Mouse (Mus musculus) heart, embryonic 12.5 days (tissue): ENCODE measurements around the gene Clec4e. TPM values are rescaled to one million over a fixed set of nuclear protein-coding genes. Genes with fewer than 3 reads are reported as not detected.
"Not testable (repeated sequence)": the region's sequence is repeated elsewhere in the genome, so short reads cannot be mapped to it uniquely, and the experiment has no call there.

Experiments used
- ATAC-seq: fragments of 200-750 bp; cut with Nextera tagmentation; 2 replicates; pipeline ENCODE4 v1.8.0; 2017; ENCODE audit warnings: moderate TSS enrichment, moderate library complexity; ENCODE audit not compliant: insufficient number of reproducible peaks, low FRiP score
- H3K27ac ChIP-seq: fragments of 300-500 bp; sonication (generic); 2 replicates; pipeline ENCODE4 v1.5.1; 2016; ENCODE audit warnings: mild to moderate bottlenecking, moderate library complexity; ENCODE audit not compliant: poor library complexity, severe bottlenecking
- H3K27me3 ChIP-seq: fragments of 300-500 bp; sonication (generic); replicated peaks from 2 replicates; pipeline ENCODE4 v1.6.1; 2016; ENCODE audit warnings: mild to moderate bottlenecking, moderate library complexity
- H3K36me3 ChIP-seq: fragments of 300-500 bp; sonication (generic); 2 replicates; pipeline ENCODE4 v1.6.1; 2016; ENCODE audit warnings: mild to moderate bottlenecking, moderate library complexity
- H3K4me1 ChIP-seq: fragments of 300-500 bp; sonication (generic); replicated peaks from 2 replicates; pipeline ENCODE4 v1.6.1; 2016; ENCODE audit warnings: mild to moderate bottlenecking
- H3K4me2 ChIP-seq: fragments of 300-500 bp; sonication (generic); 2 replicates; pipeline ENCODE4 v1.6.1; 2016; ENCODE audit warnings: mild to moderate bottlenecking, moderate library complexity
- H3K4me3 ChIP-seq: fragments of 300-500 bp; sonication (generic); 2 replicates; pipeline ENCODE4 v1.5.1; 2016; ENCODE audit warnings: mild to moderate bottlenecking
- H3K9ac ChIP-seq: fragments of 300-500 bp; sonication (generic); 2 replicates; pipeline ENCODE4 v1.6.1; 2016; ENCODE audit warnings: mild to moderate bottlenecking, moderate library complexity
- H3K9me3 ChIP-seq: fragments of 300-500 bp; sonication (generic); replicated peaks from 2 replicates; pipeline ENCODE4 v1.6.1; 2016; ENCODE audit warnings: mild to moderate bottlenecking, moderate library complexity
- WGBS: fragments of 180-500 bp; shearing (Covaris S2); methylation state at CpG from one replicate; pipeline ENCODE4 v1.1.7; 2016; 5-methylcytosine and 5-hydroxymethylcytosine counted together
- polyA plus RNA-seq: library from polyadenylated mRNA; unstranded; fragments of >200 nt; fragmentation: Nextera tagmentation; extraction: Ambion mirVana; gene quantifications from 2 replicates; pipeline ENCODE4 v1.2.1, GENCODE M21; 2016

The Clec4e gene
- polyA plus RNA-seq, 1 experiment from 2014 or later = 0.08 TPM

DNA sequence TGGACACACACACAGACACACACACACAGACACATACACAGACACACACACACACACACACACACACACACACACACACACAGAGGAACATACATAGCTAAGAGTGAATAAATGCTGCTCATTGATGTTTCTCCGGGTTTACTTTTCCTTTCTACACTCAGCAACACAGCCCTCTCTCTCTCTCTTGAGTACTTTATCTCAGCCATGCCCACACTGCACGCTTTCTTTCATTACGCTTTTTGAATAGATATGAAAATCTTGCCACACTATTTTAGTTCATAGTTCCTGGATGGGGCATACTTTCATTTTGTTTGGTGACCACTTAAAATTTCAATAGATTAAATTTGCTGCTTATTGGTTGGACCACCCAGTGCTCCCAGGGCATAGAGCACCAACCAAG is 25.5 kb downstream of the Clec4e start:
- no peak overlapping the region for H3K27ac ChIP-seq
- H3K36me3 ChIP-seq = no peaks in the 10 kb centered on the region
- no peaks in the 10 kb centered on the region for H3K27me3 ChIP-seq
- H3K4me1 ChIP-seq = no peaks in the 10 kb centered on the region
- H3K9ac ChIP-seq = no peak overlapping the region
- H3K4me3 ChIP-seq = no peak overlapping the region
- WGBS = 83% methylated on average over 3 of the region's 3 CpGs
- no peak for ATAC-seq
- 0 out of 2 replicates have a peak, but pooled peaks cover 3% of the 10 kb centered on the region for H3K9me3 ChIP-seq
- H3K4me2 ChIP-seq = no peak overlapping the region

- Histone ChIP-seq H3K27me3 (no peaks in the 10 kb centered on the region), H3K4me2 (no peak within 1 kb of the TSS), H3K36me3 (no peaks in the 10 kb centered on the region), H3K4me3 (no peak within 1 kb of the TSS), H3K9me3 (0 out of 2 replicates have a peak, but pooled peaks cover 3% of the 10 kb centered on the region), H3K4me1 (no peaks in the 10 kb centered on the region), H3K9ac (no peak within 1 kb of the TSS), H3K27ac (no peak within 1 kb of the TSS)
- WGBS = 63% methylated on average over 4 of the region's 4 CpGs
- no peak for ATAC-seq
These were observed 28.0 kb downstream of the Clec4e start, which contains the start of gene Clec4d for GRCm38 (mm10) chr6:123261555-123262161. TSS of gene Clec4d (plus strand) at chr6:123262111.

GRCm38 (mm10) chr6:123260868-123261267 is 28.8 kb downstream of the Clec4e start:
- no peak for ATAC-seq
- Histone ChIP-seq H3K4me2 (no peak overlapping the region), H3K4me1 (no peaks in the 10 kb centered on the region), H3K36me3 (no peaks in the 10 kb centered on the region), H3K9me3 (0 out of 2 replicates have a peak, but pooled peaks cover 3% of the 10 kb centered on the region), H3K9ac (no peak overlapping the region), H3K27ac (no peak overlapping the region), H3K4me3 (no peak overlapping the region), H3K27me3 (no peaks in the 10 kb centered on the region)
- WGBS = 78% methylated on average over 1 of the region's 1 CpGs

- H3K27ac ChIP-seq = no peak overlapping the region
- H3K9me3 ChIP-seq = peaks cover 3% of the 10 kb centered on the region; the same call in 1 of the 2 replicates
- H3K27me3 ChIP-seq = no peaks in the 10 kb centered on the region
- no peaks in the 10 kb centered on the region for H3K36me3 ChIP-seq
- 68% methylated on average over 4 of the region's 4 CpGs for WGBS
- H3K4me2 ChIP-seq = no peak overlapping the region
- ATAC-seq = no peak
- no peak overlapping the region for H3K4me3 ChIP-seq
- H3K9ac ChIP-seq = no peak overlapping the region
- no peaks in the 10 kb centered on the region for H3K4me1 ChIP-seq
These were observed 29.6 kb downstream of the Clec4e start for GRCm38 (mm10) chr6:123259889-123260603.

GRCm38 (mm10) chr6:123258946-123259345 is 30.7 kb downstream of the Clec4e start:
- H3K4me3 ChIP-seq = no peak overlapping the region
- H3K9ac ChIP-seq = no peak overlapping the region
- H3K4me2 ChIP-seq = no peak overlapping the region
- H3K27me3 ChIP-seq = no peaks in the 10 kb centered on the region
- no peaks in the 10 kb centered on the region for H3K4me1 ChIP-seq
- ATAC-seq = no peak
- H3K9me3 ChIP-seq = peaks cover 3% of the 10 kb centered on the region; the same call in 1 of the 2 replicates
- no peak overlapping the region for H3K27ac ChIP-seq
- 65% methylated on average over 3 of the region's 3 CpGs for WGBS
- H3K36me3 ChIP-seq = no peaks in the 10 kb centered on the region

DNA sequence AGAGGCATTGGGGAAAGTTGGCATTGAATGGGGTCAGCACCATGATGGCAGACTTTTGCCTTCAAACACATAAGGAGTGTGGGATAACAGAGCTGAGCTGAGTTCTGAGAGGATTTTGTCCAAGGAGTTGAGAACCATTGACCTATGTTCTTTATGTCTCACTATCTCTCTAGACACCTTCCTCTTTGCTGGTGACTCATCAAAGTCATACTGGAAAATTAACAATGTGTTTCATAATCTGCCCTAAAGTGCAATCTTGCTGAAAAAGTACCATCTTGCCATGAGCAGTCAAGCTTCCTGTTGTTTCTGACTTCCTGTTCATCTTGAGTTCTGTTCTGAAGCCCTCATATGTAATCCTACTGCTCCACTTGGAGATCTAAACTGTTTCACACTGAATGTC is 36.9 kb downstream of the Clec4e start:
- H3K27me3 ChIP-seq = no peaks in the 10 kb centered on the region
- no peak for ATAC-seq
- H3K36me3 ChIP-seq = no peaks in the 10 kb centered on the region
- H3K9ac ChIP-seq = no peak overlapping the region
- H3K4me1 ChIP-seq = no peaks in the 10 kb centered on the region
- no peak overlapping the region for H3K4me2 ChIP-seq
- no peak overlapping the region for H3K4me3 ChIP-seq
- no peak overlapping the region for H3K27ac ChIP-seq
- peaks cover 6% of the 10 kb centered on the region for H3K9me3 ChIP-seq

GRCm38 (mm10) chr6:123248862-123249261 is 40.8 kb downstream of the Clec4e start:
- not testable (repeated sequence) for H3K9me3 ChIP-seq, H3K36me3 ChIP-seq, H3K4me2 ChIP-seq, H3K27me3 ChIP-seq, H3K4me1 ChIP-seq, ATAC-seq, H3K4me3 ChIP-seq, H3K27ac ChIP-seq, H3K9ac ChIP-seq
- 77% methylated on average over 2 of the region's 2 CpGs for WGBS

- Histone ChIP-seq H3K27ac (no peak overlapping the region), H3K36me3 (no peaks in the 10 kb centered on the region), H3K9me3 (no peaks in the 10 kb centered on the region), H3K4me1 (no peaks in the 10 kb centered on the region), H3K9ac (no peak overlapping the region), H3K27me3 (no peaks in the 10 kb centered on the region), H3K4me2 (no peak overlapping the region), H3K4me3 (no peak overlapping the region)
- WGBS = 75% methylated on average over 5 of the region's 5 CpGs
- no peak for ATAC-seq
These were observed 45.5 kb downstream of the Clec4e start for GRCm38 (mm10) chr6:123244201-123244600.

DNA sequence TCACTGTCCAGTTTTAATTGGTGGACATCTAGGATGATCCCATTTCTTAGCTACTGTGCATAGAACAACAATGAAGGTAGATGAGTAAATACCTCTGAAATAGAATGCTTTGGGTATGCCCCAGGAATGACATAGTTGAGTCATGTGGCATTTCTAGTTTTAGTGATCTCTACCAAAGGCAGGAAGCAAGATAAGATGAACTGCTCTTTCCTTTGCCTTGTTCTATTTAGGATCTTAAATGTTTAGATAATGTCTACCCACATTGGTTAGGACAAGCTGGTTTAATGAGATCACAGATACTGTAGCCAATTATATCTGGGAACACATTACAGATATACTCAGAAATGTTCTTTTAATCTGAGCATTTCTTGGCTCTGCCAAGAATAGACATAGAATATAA is 52.1 kb downstream of the Clec4e start:
- H3K9me3 ChIP-seq = 0 out of 2 replicates have a peak, but pooled peaks cover 5% of the 10 kb centered on the region
- H3K27me3 ChIP-seq = no peaks in the 10 kb centered on the region
- ATAC-seq = no peak
- no peak overlapping the region for H3K4me2 ChIP-seq
- no peak overlapping the region for H3K27ac ChIP-seq
- no peaks in the 10 kb centered on the region for H3K4me1 ChIP-seq
- H3K4me3 ChIP-seq = no peak overlapping the region
- no peak overlapping the region for H3K9ac ChIP-seq
- no peaks in the 10 kb centered on the region for H3K36me3 ChIP-seq

Other genes starting within 250 kb of the Clec4e start
- not detected in 2 replicates for gene Clec4b1, start 239.9 kb downstream of the Clec4e start, polyA plus RNA-seq
- 0.28 and 1.4 TPM in 2 replicates for gene Clec4a2, start 183.4 kb downstream of the Clec4e start, polyA plus RNA-seq
- not detected in 2 replicates for gene Clec4b2, start 117.0 kb downstream of the Clec4e start, polyA plus RNA-seq
- 0.20 and 0.22 TPM in 2 replicates for gene Clec4n, start 60.0 kb downstream of the Clec4e start, polyA plus RNA-seq
- gene Clec4d, start 27.8 kb downstream of the Clec4e start, polyA plus RNA-seq = not detected in 2 replicates
- gene Vmn2r19, start 18.5 kb upstream of the Clec4e start, polyA plus RNA-seq = not detected in 2 replicates
- not detected in 2 replicates for gene Vmn2r20, start 128.2 kb upstream of the Clec4e start, polyA plus RNA-seq
- gene Vmn2r21, start 243.5 kb upstream of the Clec4e start, polyA plus RNA-seq = not detected in 2 replicates